Mouse (Mus musculus): ENCODE measurements around the gene Atp2c2. TPM values are rescaled to one million over a fixed set of nuclear protein-coding genes. Genes with fewer than 3 reads are reported as not detected.

Atp2c2 gene
- total and polyA plus RNA-seq, 2 experiments from 2014 or later = 0.22 TPM; not detected in 1

GRCm38 (mm10) chr8:119666219-119666951 lies 33.4 kb upstream of the Atp2c2 start, which contains the start of gene Wfdc1:
Gene Wfdc1 (plus strand): TSS chr8:119666365.
- DNase-seq (no peak), ATAC-seq (no peak)
- 25% methylated on average over 12 of the region's 14 CpGs for WGBS
- no peak within 1 kb of the TSS for H3K27ac ChIP-seq (ENCODE audit: low read depth, low read length)
- no peak within 1 kb of the TSS for H3K4me2 ChIP-seq (ENCODE audit: low read depth)
- no peak for TF ChIP-seq CTCF (IDR thresholded peaks at IDR 0.05; ENCODE audit: low read depth)
- no peaks in the 10 kb centered on the region for H3K27me3 ChIP-seq (ENCODE audit: insufficient read depth, low read length)
- H3K4me1 ChIP-seq (ENCODE audit: insufficient read depth) = no peaks in the 10 kb centered on the region
- no peaks in the 10 kb centered on the region for H3K9me3 ChIP-seq (ENCODE audit: low read length)
- H3K36me3 ChIP-seq (ENCODE audit: insufficient read depth) = no peaks in the 10 kb centered on the region
- H3K4me3 ChIP-seq (ENCODE audit: low read depth, low read length) = no peak within 1 kb of the TSS
- H3K9ac ChIP-seq = no peak within 1 kb of the TSS

- Histone ChIP-seq H3K4me2 (ENCODE audit: low read depth) (no peak overlapping the region), H3K27ac (ENCODE audit: low read depth, low read length) (no peak overlapping the region), H3K4me3 (ENCODE audit: low read depth, low read length) (no peak overlapping the region), H3K9ac (no peak overlapping the region), H3K27me3 (ENCODE audit: insufficient read depth, low read length) (no peaks in the 10 kb centered on the region), H3K4me1 (ENCODE audit: insufficient read depth) (no peaks in the 10 kb centered on the region), H3K9me3 (ENCODE audit: low read length) (no peaks in the 10 kb centered on the region), H3K36me3 (ENCODE audit: insufficient read depth) (no peaks in the 10 kb centered on the region)
- TF ChIP-seq CTCF (IDR thresholded peaks at IDR 0.05; ENCODE audit: low read depth) = no peak
- no peak for ATAC-seq
- 59% methylated on average over 9 of the region's 9 CpGs for WGBS
- DNase-seq = no peak
Measured at GRCm38 (mm10) chr8:119668447-119668846, 31.4 kb upstream of the Atp2c2 start.

GRCm38 (mm10) chr8:119669284-119669683 lies 30.5 kb upstream of the Atp2c2 start:
- DNase-seq = no peak
- H3K4me2 ChIP-seq (ENCODE audit: low read depth) = no peak overlapping the region
- TF ChIP-seq CTCF (IDR thresholded peaks at IDR 0.05; ENCODE audit: low read depth) = peak; percentile 23
- H3K36me3 ChIP-seq (ENCODE audit: insufficient read depth) = no peaks in the 10 kb centered on the region
- no peak overlapping the region for H3K27ac ChIP-seq (ENCODE audit: low read depth, low read length)
- no peaks in the 10 kb centered on the region for H3K9me3 ChIP-seq (ENCODE audit: low read length)
- H3K4me1 ChIP-seq (ENCODE audit: insufficient read depth) = no peaks in the 10 kb centered on the region
- no peaks in the 10 kb centered on the region for H3K27me3 ChIP-seq (ENCODE audit: insufficient read depth, low read length)
- H3K4me3 ChIP-seq (ENCODE audit: low read depth, low read length) = no peak overlapping the region
- ATAC-seq = no peak
- no peak overlapping the region for H3K9ac ChIP-seq
- 54% methylated on average over 12 of the region's 12 CpGs for WGBS

GRCm38 (mm10) chr8:119670419-119671091 lies 29.3 kb upstream of the Atp2c2 start:
- 53% methylated on average over 16 of the region's 16 CpGs for WGBS
- TF ChIP-seq CTCF (IDR thresholded peaks at IDR 0.05; ENCODE audit: low read depth) = no peak
- ATAC-seq = no peak
- Histone ChIP-seq H3K4me2 (ENCODE audit: low read depth) (no peak overlapping the region), H3K9ac (no peak overlapping the region), H3K27me3 (ENCODE audit: insufficient read depth, low read length) (no peaks in the 10 kb centered on the region), H3K4me1 (ENCODE audit: insufficient read depth) (no peaks in the 10 kb centered on the region), H3K9me3 (ENCODE audit: low read length) (no peaks in the 10 kb centered on the region), H3K4me3 (ENCODE audit: low read depth, low read length) (no peak overlapping the region), H3K36me3 (ENCODE audit: insufficient read depth) (no peaks in the 10 kb centered on the region), H3K27ac (ENCODE audit: low read depth, low read length) (no peak overlapping the region)
- no peak for DNase-seq

GRCm38 (mm10) chr8:119673976-119674555 lies 25.7 kb upstream of the Atp2c2 start:
- H3K9ac ChIP-seq = no peak overlapping the region
- H3K4me3 ChIP-seq (ENCODE audit: low read depth, low read length) = no peak overlapping the region
- no peak for ATAC-seq
- H3K27me3 ChIP-seq (ENCODE audit: insufficient read depth, low read length) = no peaks in the 10 kb centered on the region
- 75% methylated on average over 10 of the region's 11 CpGs for WGBS
- peak; percentile 35 for TF ChIP-seq CTCF (IDR thresholded peaks at IDR 0.05; ENCODE audit: low read depth)
- no peak for DNase-seq
- no peak overlapping the region for H3K27ac ChIP-seq (ENCODE audit: low read depth, low read length)
- H3K4me1 ChIP-seq (ENCODE audit: insufficient read depth) = no peaks in the 10 kb centered on the region
- no peaks in the 10 kb centered on the region for H3K9me3 ChIP-seq (ENCODE audit: low read length)
- no peaks in the 10 kb centered on the region for H3K36me3 ChIP-seq (ENCODE audit: insufficient read depth)
- no peak overlapping the region for H3K4me2 ChIP-seq (ENCODE audit: low read depth)

GRCm38 (mm10) chr8:119675457-119675856 lies 24.4 kb upstream of the Atp2c2 start:
- DNase-seq (no peak), ATAC-seq (no peak)
- Histone ChIP-seq H3K4me2 (ENCODE audit: low read depth) (no peak overlapping the region), H3K27me3 (ENCODE audit: insufficient read depth, low read length) (no peaks in the 10 kb centered on the region), H3K4me3 (ENCODE audit: low read depth, low read length) (no peak overlapping the region), H3K4me1 (ENCODE audit: insufficient read depth) (no peaks in the 10 kb centered on the region), H3K9me3 (ENCODE audit: low read length) (no peaks in the 10 kb centered on the region), H3K36me3 (ENCODE audit: insufficient read depth) (no peaks in the 10 kb centered on the region), H3K27ac (ENCODE audit: low read depth, low read length) (no peak overlapping the region), H3K9ac (no peak overlapping the region)
- WGBS = 62% methylated on average over 5 of the region's 5 CpGs
- no peak for TF ChIP-seq CTCF (IDR thresholded peaks at IDR 0.05; ENCODE audit: low read depth)

GRCm38 (mm10) chr8:119676389-119676788 lies 23.4 kb upstream of the Atp2c2 start:
- ATAC-seq = peak; percentile 73
- no peaks in the 10 kb centered on the region for H3K4me1 ChIP-seq (ENCODE audit: insufficient read depth)
- no peaks in the 10 kb centered on the region for H3K27me3 ChIP-seq (ENCODE audit: insufficient read depth, low read length)
- no peaks in the 10 kb centered on the region for H3K9me3 ChIP-seq (ENCODE audit: low read length)
- peak; percentile 96 for TF ChIP-seq CTCF (IDR thresholded peaks at IDR 0.05; ENCODE audit: low read depth)
- DNase-seq = peak; percentile 91
- 15% methylated on average over 8 of the region's 8 CpGs for WGBS
- H3K27ac ChIP-seq (ENCODE audit: low read depth, low read length) = no peak overlapping the region
- no peak overlapping the region for H3K4me3 ChIP-seq (ENCODE audit: low read depth, low read length)
- H3K9ac ChIP-seq = no peak overlapping the region
- H3K36me3 ChIP-seq (ENCODE audit: insufficient read depth) = no peaks in the 10 kb centered on the region
- H3K4me2 ChIP-seq (ENCODE audit: low read depth) = no peak overlapping the region
